Mouse (Mus musculus): ENCODE measurements around the gene Ifi213. TPM values are rescaled to one million over a fixed set of nuclear protein-coding genes. Genes with fewer than 3 reads are reported as not detected.
"Not testable (repeated sequence)": the region's sequence is repeated elsewhere in the genome, so short reads cannot be mapped to it uniquely, and the experiment has no call there.

Ifi213 gene
- polyA plus RNA-seq, 1 experiment from 2014 or later = 0.14 TPM

GRCm38 (mm10) chr1:173548798-173549197 is 50.3 kb downstream of the Ifi213 start:
- not testable (repeated sequence) for H3K9me3 ChIP-seq (replicated peaks); H3K4me2 ChIP-seq; H3K27me3 ChIP-seq; H3K27ac ChIP-seq; H3K4me3 ChIP-seq (replicated peaks); ATAC-seq (replicated peaks; ENCODE audit: low FRiP score); H3K4me1 ChIP-seq; H3K9ac ChIP-seq; H3K36me3 ChIP-seq
- WGBS = 77% methylated on average over 3 of the region's 3 CpGs

GRCm38 (mm10) chr1:173535791-173536190 is 63.3 kb downstream of the Ifi213 start, which contains the start of gene Ifi214:
TSS of gene Ifi214 (minus strand) at chr1:173535957.
- not testable (repeated sequence) for ATAC-seq (replicated peaks; ENCODE audit: low FRiP score); H3K4me3 ChIP-seq (replicated peaks); H3K27ac ChIP-seq; H3K9ac ChIP-seq; H3K27me3 ChIP-seq; H3K9me3 ChIP-seq (replicated peaks); H3K4me2 ChIP-seq; H3K4me1 ChIP-seq; H3K36me3 ChIP-seq
- whole genome bisulfite sequencing = 88% methylated on average over 3 of the region's 3 CpGs

- H3K9me3 ChIP-seq (replicated peaks) = no peaks in the 10 kb centered on the region
- H3K27me3 ChIP-seq = no peaks in the 10 kb centered on the region
- no peak for ATAC-seq (replicated peaks; ENCODE audit: low FRiP score)
- no peak overlapping the region for H3K27ac ChIP-seq
- H3K4me2 ChIP-seq = no peak overlapping the region
- no peaks in the 10 kb centered on the region for H3K4me1 ChIP-seq
- no peak overlapping the region for H3K4me3 ChIP-seq (replicated peaks)
- no peak overlapping the region for H3K9ac ChIP-seq
- H3K36me3 ChIP-seq = no peaks in the 10 kb centered on the region
Observed at GRCm38 (mm10) chr1:173521452-173521851, 77.6 kb downstream of the Ifi213 start.

Small RNAs within 50 kb of the gene (microRNA-seq; reads per million reads assigned to microRNA genes)
- gene Gm44339 (not detected), gene Gm44481 (not detected)

Other genes with a start within 250 kb of the Ifi213 start
- 2.7 and 2.9 TPM in 2 replicates for gene Aim2, start 248.4 kb downstream of the Ifi213 start, polyA plus RNA-seq (2015; fragmentation: Nextera tagmentation; extraction: Ambion mirVana)
- 0.71 and 1.3 TPM in 2 replicates for gene Cadm3, start 231.6 kb downstream of the Ifi213 start, polyA plus RNA-seq (2015; fragmentation: Nextera tagmentation; extraction: Ambion mirVana)
- gene Ifi206, start 108.2 kb downstream of the Ifi213 start, polyA plus RNA-seq (2015; fragmentation: Nextera tagmentation; extraction: Ambion mirVana) = 0.19 and 0.21 TPM in 2 replicates
- not detected in 2 replicates for gene Ifi214, start 63.3 kb downstream of the Ifi213 start, polyA plus RNA-seq (2015; fragmentation: Nextera tagmentation; extraction: Ambion mirVana)
- gene Ifi209, start 31.6 kb upstream of the Ifi213 start, polyA plus RNA-seq (2015; fragmentation: Nextera tagmentation; extraction: Ambion mirVana) = 0.35 and 0.36 TPM in 2 replicates
- gene Ifi208, start 74.4 kb upstream of the Ifi213 start, polyA plus RNA-seq (2015; fragmentation: Nextera tagmentation; extraction: Ambion mirVana) = not detected in 2 replicates
- gene Ifi207, start 142.5 kb upstream of the Ifi213 start, polyA plus RNA-seq (2015; fragmentation: Nextera tagmentation; extraction: Ambion mirVana) = 0.86 and 1.0 TPM in 2 replicates
- gene Ifi204, start 167.7 kb upstream of the Ifi213 start, polyA plus RNA-seq (2015; fragmentation: Nextera tagmentation; extraction: Ambion mirVana) = 1.9 and 2.0 TPM in 2 replicates